Mouse (Mus musculus): ENCODE results near the gene Pkp4. TPM values are rescaled to one million over a fixed set of nuclear protein-coding genes. Genes with fewer than 3 reads are reported as not detected.

Gene Pkp4
- total and polyA plus RNA-seq, 3 experiments, result not detected

GRCm38 (mm10) chr2:59307302-59307701, 146.7 kb downstream of the Pkp4 start:
- Histone ChIP-seq H3K27me3 (ENCODE audit: control insufficient read depth in 1 of 2, insufficient read depth in 2 of 2, low read length in 2 of 2) (no peaks in the 10 kb centered on the region), H3K79me2 (ENCODE audit: control insufficient read depth, insufficient read depth, low read length, poor library complexity) (no peaks in the 10 kb centered on the region), H3K27ac (ENCODE audit: control insufficient read depth, low read depth, low read length) (no peak overlapping the region), H3K9ac (ENCODE audit: control insufficient read depth, low read depth, low read length, poor library complexity, severe bottlenecking) (no peak overlapping the region), H3K9me3 (replicated peaks; ENCODE audit: insufficient read depth, low read length) (no peaks in the 10 kb centered on the region), H3K4me3 (ENCODE audit: control insufficient read depth in 1 of 2, insufficient read depth in 1 of 2, low read depth in 2 of 2, low read length in 2 of 2) (no peak overlapping the region), H3K36me3 (ENCODE audit: control insufficient read depth in 1 of 2, insufficient read depth in 2 of 2, low read length in 2 of 2) (no peaks in the 10 kb centered on the region), H3K4me1 (ENCODE audit: control insufficient read depth in 1 of 2, insufficient read depth in 2 of 2, low read length in 2 of 2) (no peaks in the 10 kb centered on the region)
- no peak for DNase-seq (ENCODE audit: low read depth, low spot score)
- TF ChIP-seq SMC3 (IDR thresholded peaks at IDR 0.05; ENCODE audit: low read depth, low read length) (no peak), GABPA (IDR thresholded peaks at IDR 0.05; ENCODE audit: low read depth, low read length) (no peak), TCF12 (IDR thresholded peaks at IDR 0.05; ENCODE audit: low read depth, low read length) (no peak)

- Histone ChIP-seq H3K79me2 (ENCODE audit: control insufficient read depth, insufficient read depth, low read length, poor library complexity) (no peaks in the 10 kb centered on the region), H3K4me3 (ENCODE audit: control insufficient read depth in 1 of 2, insufficient read depth in 1 of 2, low read depth in 2 of 2, low read length in 2 of 2) (no peak overlapping the region), H3K4me1 (ENCODE audit: control insufficient read depth in 1 of 2, insufficient read depth in 2 of 2, low read length in 2 of 2) (no peaks in the 10 kb centered on the region), H3K9ac (ENCODE audit: control insufficient read depth, low read depth, low read length, poor library complexity, severe bottlenecking) (no peak overlapping the region), H3K9me3 (replicated peaks; ENCODE audit: insufficient read depth, low read length) (no peaks in the 10 kb centered on the region), H3K36me3 (ENCODE audit: control insufficient read depth in 1 of 2, insufficient read depth in 2 of 2, low read length in 2 of 2) (no peaks in the 10 kb centered on the region), H3K27ac (ENCODE audit: control insufficient read depth, low read depth, low read length) (no peak overlapping the region), H3K27me3 (ENCODE audit: control insufficient read depth in 1 of 2, insufficient read depth in 2 of 2, low read length in 2 of 2) (no peaks in the 10 kb centered on the region)
- TF ChIP-seq HCFC1 (IDR thresholded peaks at IDR 0.05; ENCODE audit: low read depth, low read length) (no peak), POLR2A (IDR thresholded peaks at IDR 0.05; ENCODE audit: control insufficient read depth in 1 of 2, insufficient read depth in 1 of 2, low read depth in 1 of 2, low read length in 2 of 2, poor library complexity in 1 of 2) (no peak), MAZ (IDR thresholded peaks at IDR 0.05; ENCODE audit: low read depth, low read length) (no peak), SIN3A (IDR thresholded peaks at IDR 0.05; ENCODE audit: low read length) (no peak), ZMIZ1 (IDR thresholded peaks at IDR 0.05; ENCODE audit: low read depth, low read length) (no peak), MXI1 (IDR thresholded peaks at IDR 0.05; ENCODE audit: low read depth, low read length) (no peak)
- DNase-seq (ENCODE audit: low read depth, low spot score), result no peak
Measured at GRCm38 (mm10) chr2:59308055-59308454, 147.4 kb downstream of the Pkp4 start.

DNA sequence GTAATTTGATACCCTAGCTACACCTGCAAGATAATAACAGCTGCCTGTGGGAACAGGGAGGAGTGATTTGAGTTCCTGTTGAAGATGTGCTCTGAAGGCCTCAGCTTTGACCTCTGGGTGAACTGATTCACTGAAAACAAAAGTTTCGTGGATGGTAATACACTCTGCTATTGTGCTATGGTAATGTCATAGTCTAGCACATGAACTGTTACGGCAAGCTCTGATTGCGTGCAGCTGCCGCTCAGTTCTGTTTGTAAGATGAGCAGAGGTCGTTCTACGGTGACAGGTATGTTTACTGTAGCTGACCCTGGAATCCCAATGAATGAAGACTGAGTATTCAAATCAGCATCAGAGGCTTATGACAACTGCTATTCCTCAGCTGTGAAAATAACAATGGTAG, 152.6 kb downstream of the Pkp4 start:
- Histone ChIP-seq H3K79me2 (ENCODE audit: control insufficient read depth, insufficient read depth, low read length, poor library complexity) (no peaks in the 10 kb centered on the region), H3K36me3 (ENCODE audit: control insufficient read depth in 1 of 2, insufficient read depth in 2 of 2, low read length in 2 of 2) (no peaks in the 10 kb centered on the region), H3K4me1 (ENCODE audit: control insufficient read depth in 1 of 2, insufficient read depth in 2 of 2, low read length in 2 of 2) (no peaks in the 10 kb centered on the region), H3K9ac (ENCODE audit: control insufficient read depth, low read depth, low read length, poor library complexity, severe bottlenecking) (no peak overlapping the region), H3K9me3 (replicated peaks; ENCODE audit: insufficient read depth, low read length) (no peaks in the 10 kb centered on the region), H3K27ac (ENCODE audit: control insufficient read depth, low read depth, low read length) (no peak overlapping the region), H3K4me3 (ENCODE audit: control insufficient read depth in 1 of 2, insufficient read depth in 1 of 2, low read depth in 2 of 2, low read length in 2 of 2) (no peak overlapping the region), H3K27me3 (ENCODE audit: control insufficient read depth in 1 of 2, insufficient read depth in 2 of 2, low read length in 2 of 2) (no peaks in the 10 kb centered on the region)
- TF ChIP-seq MAFK (IDR thresholded peaks at IDR 0.05; ENCODE audit: borderline replicate concordance, low read depth, low read length) (no peak), TAL1 (IDR thresholded peaks at IDR 0.05; ENCODE audit: low read length) (no peak), RAD21 (IDR thresholded peaks at IDR 0.05; ENCODE audit: low read depth, low read length) (no peak), GATA1 (IDR thresholded peaks at IDR 0.05; ENCODE audit: low read depth, low read length) (no peak), SMC3 (IDR thresholded peaks at IDR 0.05; ENCODE audit: low read depth, low read length) (no peak), USF2 (IDR thresholded peaks at IDR 0.05; ENCODE audit: borderline replicate concordance in 1 of 2, insufficient read depth in 1 of 2, low read depth in 1 of 2, low read length in 2 of 2) (no peak), UBTF (IDR thresholded peaks at IDR 0.05; ENCODE audit: borderline replicate concordance, insufficient read depth, low read depth, low read length) (no peak), ZKSCAN1 (IDR thresholded peaks at IDR 0.05; ENCODE audit: low read depth, low read length) (no peak), MYC (IDR thresholded peaks at IDR 0.05; ENCODE audit: low read depth, low read length) (no peak), GABPA (IDR thresholded peaks at IDR 0.05; ENCODE audit: low read depth, low read length) (no peak), HCFC1 (IDR thresholded peaks at IDR 0.05; ENCODE audit: low read depth, low read length) (no peak), POLR2AphosphoS5 (IDR thresholded peaks at IDR 0.05; ENCODE audit: borderline replicate concordance, low read depth, low read length) (no peak), TBP (IDR thresholded peaks at IDR 0.05; ENCODE audit: low read depth, low read length) (no peak), ELF1 (IDR thresholded peaks at IDR 0.05; ENCODE audit: low read depth, low read length) (no peak)
- DNase-seq (ENCODE audit: low read depth, low spot score), result no peak
